Mouse (Mus musculus) megakaryocyte, embryonic 14.5 days (primary cell): ENCODE measurements at regions not wholly inside any gene's neighbourhood (a gene's known extent, or its start where the extent isn't known, plus 50 kb on each side); places are given as distances from the start of the nearest gene placed in this dataset.

Experiments used
- FLI1 ChIP-seq: IDR thresholded peaks from 2 replicates; pipeline ENCODE4 v1.6.1; 2012; ENCODE audit warnings: low read length, inconsistent platforms, mixed read lengths
- GATA1 ChIP-seq: IDR thresholded peaks from 3 replicates; pipeline ENCODE4 v1.6.1; 2012; ENCODE audit warnings: mixed read lengths, low read length, inconsistent platforms, borderline replicate concordance

DNA sequence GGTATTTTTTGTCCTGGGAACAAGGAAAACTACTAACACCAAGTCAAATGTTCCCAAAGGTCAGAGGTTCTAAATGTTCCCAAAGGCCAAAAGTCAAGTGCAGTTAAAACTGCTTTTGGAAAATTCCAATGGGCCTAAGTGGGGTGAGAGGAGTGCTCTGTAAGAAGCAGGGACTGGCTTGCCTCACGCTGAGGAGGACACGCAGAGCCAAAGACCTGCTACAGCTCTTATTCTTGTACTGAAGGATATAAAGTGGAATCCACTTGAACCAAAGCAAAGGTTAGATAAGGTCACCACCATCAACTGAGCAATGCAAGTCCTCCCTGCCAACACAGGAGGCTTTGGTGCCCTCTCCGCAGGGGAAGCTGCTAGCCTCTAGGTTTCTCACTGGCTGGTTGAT is 260.3 kb upstream of the Prok2 start:
- TF ChIP-seq FLI1: no peak
- no peak for TF ChIP-seq GATA1
